Mouse (Mus musculus) c-Kit-positive CD71-positive TER-119-negative erythroid progenitor cells, embryonic 14.5 days (primary cell): Measurements from ENCODE around the gene Ppcdc.
A peak's percentile ranks its signal among the peaks of the same experiment; 100 is the strongest.

Experiments used
- DNase-seq: peaks from one replicate; pipeline ENCODE4 v3.0.0-alpha.2; 2013; ENCODE audit warnings: low read depth

Ppcdc gene

GRCm38 (mm10) chr9:57439522-57440295 lies at the start of gene Ppcdc:
Gene Ppcdc (minus strand): TSS chr9:57440124.
- peak; percentile 96 for DNase-seq

DNA sequence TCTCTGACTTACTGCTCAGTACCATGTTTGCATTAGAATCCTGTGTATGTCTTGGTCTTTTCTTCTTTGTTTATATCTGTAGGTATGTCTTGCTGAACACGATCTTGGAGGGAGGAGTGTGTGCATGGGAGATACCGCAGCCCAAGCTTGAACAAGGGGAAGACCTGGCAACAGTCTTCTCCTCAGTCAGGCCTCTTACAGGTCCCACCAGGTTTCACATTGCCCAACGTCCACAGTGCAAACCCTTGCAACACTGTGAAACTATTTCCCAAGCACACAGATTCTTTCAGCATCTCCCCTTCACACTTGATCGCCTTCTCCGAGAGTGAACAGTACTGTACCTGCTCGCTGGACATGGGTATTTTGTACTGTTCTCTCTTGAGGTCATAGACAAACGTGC lies 47.9 kb upstream of the Ppcdc start:
- no peak for DNase-seq

DNA sequence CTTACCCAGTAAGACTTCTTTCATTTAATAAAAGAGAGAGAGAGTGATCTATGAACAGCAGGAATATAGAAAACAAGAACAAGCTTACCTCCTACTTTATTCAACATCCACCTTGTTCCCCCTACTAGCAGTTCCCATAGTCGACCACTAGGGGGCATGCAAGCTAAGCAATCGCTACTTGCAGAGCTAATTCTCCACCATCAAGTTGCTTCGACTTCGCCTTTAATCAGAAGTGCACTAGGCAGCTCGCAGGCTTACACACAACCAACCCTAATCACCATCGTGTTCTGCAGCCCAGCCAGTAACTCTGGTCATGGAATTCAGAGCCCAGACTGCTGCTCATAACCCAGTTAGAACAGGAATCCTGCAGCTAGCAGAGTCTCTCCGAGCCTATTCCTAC lies 45.9 kb upstream of the Ppcdc start:
- peak; percentile 78 for DNase-seq

DNA sequence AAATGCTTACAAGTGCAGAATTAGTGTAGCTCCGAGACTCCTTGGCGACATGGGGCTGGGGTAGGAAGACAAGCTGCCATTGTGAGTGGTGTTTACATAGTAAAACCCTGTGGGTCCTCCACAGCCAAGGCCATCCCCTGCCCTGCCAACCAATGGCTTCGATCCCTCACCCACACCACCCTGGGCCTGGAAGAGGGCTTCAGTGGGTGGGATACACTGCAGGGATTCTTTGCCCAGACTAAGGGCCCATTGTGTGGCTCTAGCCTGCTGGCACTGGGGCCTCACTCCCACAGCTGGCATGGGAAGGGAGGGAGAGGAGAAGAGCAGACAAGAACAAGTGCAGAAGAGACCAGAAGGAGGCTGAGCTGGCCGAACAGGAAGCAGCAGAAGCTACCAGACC lies 29.0 kb upstream of the Ppcdc start:
- DNase-seq = no peak

- DNase-seq = peak; percentile 71
These were observed 28.1 kb upstream of the Ppcdc start, which contains the start of gene Scamp5 for GRCm38 (mm10) chr9:57467896-57468549. Gene Scamp5 (minus strand): TSS chr9:57468060.

GRCm38 (mm10) chr9:57467271-57467771 lies 27.4 kb upstream of the Ppcdc start:
- DNase-seq = no peak

- no peak for DNase-seq
These were observed 26.2 kb upstream of the Ppcdc start for GRCm38 (mm10) chr9:57466101-57466500.

DNA sequence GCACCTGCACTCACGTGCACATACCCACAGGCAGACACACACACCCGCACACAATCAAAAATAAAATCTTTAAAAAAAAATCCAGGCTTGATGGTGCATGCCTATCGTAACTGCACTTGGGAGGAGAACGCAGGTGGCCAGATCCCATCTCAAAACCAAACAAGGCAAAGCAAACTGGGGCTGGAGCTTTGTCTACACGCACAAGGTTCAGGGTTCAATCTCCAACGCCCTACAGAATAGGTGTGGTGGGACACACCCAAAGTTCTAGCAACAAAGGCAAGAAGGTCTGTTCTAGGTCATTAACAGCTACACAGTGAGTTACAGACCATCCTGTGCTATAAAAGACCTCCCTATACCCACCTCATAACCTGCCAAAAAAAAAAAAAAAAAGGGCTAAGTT lies 22.9 kb upstream of the Ppcdc start:
- no peak for DNase-seq

- no peak for DNase-seq
These were observed 19.8 kb upstream of the Ppcdc start for GRCm38 (mm10) chr9:57459707-57460106.

DNA sequence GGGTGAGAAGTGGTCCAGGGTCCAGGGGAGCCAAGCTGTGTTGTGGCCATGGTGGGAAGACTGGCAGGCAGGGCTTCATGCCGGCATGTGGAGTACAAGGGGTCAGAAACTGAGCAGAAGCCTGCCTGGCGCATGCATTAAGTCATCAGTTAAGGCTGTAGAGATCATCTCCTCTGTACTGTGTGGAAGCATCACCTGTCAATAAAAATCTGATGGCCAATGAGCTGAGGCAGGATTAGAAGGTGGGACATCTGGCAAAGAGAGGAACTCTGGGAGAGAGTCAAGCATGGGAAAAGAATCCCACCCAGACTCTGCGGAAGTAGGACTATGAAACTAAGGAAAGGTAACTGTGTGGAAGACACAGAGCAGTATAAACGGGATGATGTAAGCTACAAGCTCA lies 13.6 kb upstream of the Ppcdc start:
- no peak for DNase-seq

DNA sequence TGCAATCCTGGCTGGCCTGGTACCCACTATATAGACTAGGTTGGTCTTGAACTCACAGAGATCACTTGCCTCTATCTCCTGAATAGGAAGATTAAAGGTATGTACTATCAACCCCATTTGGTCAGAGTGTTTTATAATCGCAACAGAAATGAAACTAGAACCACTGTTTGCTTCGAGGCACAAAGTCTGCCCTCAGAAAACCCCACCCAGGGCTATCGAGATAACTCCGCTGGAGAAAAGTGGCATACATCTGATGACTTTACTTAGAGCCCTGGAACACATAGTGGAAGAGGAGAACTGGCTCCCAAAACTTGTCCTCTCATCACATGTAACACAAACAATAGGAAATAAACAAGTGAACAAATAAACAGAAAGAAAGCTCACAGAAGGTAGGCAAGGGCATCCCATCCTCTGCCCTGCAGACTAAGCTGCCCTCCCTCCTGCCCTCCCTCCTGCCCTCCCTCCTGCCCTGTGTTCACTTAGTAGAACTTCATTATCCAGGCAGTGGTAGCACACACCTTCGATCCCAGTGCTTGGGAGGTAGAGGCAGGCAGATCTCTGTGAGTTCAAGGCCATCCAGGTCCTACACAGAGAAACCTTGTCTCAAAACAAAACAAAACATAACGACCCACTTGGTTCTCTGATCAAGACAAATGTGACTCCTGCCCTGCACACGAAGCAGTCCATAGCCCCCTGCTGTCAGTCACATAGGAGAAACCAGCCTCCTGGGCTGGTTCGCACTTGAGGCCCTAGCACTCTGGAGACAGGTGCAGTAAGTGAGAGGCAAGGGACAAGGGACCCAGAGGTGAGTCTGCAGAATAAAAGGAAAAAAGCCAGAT lies 12.9 kb upstream of the Ppcdc start:
- no peak for DNase-seq

- no peak for DNase-seq
These were observed 9.8 kb upstream of the Ppcdc start for GRCm38 (mm10) chr9:57449715-57450114.

DNA sequence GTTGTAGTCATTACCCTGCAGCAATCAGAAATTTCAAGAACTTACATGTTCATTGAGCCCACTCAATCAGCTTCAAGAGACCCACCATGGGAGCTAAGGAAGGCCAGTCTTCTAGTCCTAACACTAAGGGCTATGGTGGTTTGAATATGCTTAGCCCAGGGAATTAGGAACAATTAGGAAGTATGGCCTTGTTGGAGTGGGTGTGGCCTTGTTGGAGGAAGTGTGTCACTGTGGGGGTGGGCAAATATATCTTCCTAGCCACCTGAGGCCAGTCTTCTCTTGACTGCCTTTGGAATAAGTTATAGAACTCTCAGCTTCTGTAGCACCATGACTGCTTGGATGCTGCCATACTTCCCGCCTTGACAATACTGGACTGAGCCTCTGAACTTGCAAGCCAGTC lies 696 bp upstream of the Ppcdc start:
- DNase-seq = no peak

DNA sequence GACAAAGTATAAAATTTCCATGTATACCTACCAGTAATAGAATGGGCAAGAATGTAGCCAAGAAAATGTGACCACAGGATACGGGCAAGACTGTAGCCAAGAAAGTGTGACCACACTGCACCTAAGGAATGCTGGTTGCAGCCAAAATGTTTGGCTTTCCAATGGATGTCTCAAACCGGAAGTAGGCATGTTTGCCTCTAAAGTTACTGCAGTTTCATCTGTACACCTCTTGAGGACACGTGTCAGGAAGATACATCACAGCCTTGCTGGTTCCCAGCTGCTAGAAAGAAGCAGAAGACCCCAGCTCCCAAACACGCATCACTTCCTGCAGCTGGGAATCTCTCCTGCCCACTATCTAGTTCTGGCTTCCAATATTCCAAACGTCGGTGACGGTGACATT lies 841 bp downstream of the Ppcdc start:
- no peak for DNase-seq

DNA sequence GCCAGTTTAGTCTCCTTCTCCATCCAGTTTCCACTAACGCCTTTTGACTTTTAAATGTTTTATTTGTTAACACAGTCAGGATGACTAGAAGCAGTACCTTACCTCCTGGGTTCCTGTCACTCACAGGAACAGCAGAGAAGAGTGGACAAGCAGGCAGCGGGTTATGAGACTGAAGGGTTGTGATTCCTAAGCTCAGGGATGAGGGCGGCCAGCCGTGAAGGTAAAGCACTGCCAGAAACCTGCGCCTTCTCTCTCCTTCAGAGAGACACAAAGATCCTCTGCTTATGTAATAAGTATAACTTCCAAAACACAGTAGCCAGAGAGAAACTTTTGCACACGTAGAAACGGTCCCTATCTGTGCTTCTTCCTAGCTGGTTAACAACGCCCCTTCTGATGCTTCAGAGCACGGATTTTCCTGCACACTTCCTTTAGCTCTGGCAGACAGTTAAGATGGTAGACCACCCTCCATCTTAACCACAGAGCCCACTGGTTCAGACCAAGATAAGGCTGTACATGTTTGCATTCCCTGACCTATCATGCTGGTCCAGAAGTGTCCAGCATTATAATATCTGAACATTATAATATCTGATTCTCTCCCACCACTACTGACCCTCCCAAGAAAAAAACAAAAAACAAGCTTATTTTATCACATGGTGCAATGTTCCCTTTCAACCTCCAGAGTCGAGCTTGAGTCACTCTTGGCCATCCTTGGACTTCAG lies 1.9 kb downstream of the Ppcdc start:
- DNase-seq = no peak

- no peak for DNase-seq
These were observed 3.8 kb downstream of the Ppcdc start for GRCm38 (mm10) chr9:57436166-57436565.

DNA sequence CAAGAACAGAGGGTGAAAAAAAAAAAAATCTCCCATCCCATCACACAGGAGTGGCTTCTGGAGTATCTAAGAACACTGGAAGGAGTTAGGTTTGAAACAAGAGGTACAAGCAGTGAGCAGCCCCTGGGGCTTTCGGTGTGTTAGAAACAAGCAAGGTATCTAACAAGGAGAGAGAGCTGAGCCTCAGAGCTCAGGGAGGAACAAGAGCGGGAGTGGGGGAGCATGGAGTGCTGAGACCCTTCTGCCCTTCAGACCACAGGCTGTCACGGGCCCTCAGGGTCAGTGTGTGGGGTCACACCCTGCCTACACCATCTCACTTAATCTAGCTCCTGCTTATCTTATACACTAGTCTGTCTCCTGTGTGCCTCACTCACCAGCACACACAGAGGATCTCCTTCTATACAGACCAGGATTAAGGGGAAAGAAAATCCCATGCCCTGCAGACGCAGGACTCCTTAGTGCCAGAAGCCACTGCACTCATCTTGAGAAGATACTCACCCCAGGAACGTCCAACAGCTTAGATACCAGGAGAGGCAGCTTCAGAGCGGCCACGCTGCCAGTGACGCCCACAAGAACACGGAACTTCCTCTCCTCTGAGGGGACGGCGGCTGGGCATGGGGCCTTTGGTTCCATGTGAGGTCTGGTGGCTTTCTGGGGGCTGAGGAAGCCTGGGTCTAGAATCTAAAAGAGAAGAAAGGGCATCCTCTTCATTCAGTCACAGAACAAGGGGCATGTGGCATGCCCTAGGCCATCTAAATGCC lies 5.3 kb downstream of the Ppcdc start:
- DNase-seq = no peak

GRCm38 (mm10) chr9:57433097-57434032 lies 6.6 kb downstream of the Ppcdc start:
- DNase-seq = peak; percentile 48

- DNase-seq = no peak
These were observed 7.4 kb downstream of the Ppcdc start for GRCm38 (mm10) chr9:57432480-57432879.

- DNase-seq = no peak
These were observed 8.7 kb downstream of the Ppcdc start for GRCm38 (mm10) chr9:57431202-57431601.
